Mouse (Mus musculus): Measurements from ENCODE around the gene Sh3pxd2b.
A peak's percentile ranks its signal among the peaks of the same experiment; 100 is the strongest.

The Sh3pxd2b gene

DNA sequence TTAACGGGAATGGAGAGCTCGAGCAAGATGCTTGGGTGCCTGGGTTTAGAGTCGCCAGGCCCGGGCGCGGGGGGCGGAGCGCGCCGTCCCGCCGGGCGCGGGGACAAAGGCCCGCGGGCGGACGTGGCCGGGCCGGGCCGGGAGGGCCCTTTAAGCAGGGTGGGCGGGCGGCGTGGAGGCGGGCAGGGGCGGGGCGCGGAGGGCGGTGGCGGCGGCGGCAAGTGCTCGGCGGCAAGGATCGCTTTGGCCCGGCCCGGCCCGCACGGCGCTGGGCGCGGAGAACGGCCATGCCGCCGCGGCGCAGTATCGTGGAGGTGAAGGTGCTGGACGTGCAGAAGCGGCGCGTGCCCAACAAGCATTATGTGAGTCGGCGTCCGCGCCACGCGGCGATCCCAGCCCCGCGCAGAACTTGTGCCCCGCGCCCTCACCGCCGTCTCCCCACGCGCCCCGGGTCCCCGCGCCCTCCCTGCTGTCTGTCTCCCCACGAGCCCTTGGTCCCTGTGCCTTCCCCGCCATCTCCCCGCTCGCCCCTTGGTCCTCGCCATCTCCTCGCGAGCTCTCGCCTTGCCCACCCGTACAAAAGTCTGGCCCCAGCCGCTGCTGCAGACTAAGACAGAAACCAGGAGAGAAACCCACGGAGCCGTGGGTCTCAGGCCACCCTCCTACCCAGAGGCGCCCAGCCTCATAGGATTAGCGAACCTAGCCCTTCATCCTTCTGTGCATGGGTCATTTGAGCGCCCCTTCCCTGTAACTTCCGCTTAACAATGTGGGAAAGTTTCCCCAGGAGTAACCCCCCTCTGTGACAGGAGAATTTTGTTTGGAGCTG is at the start of gene Sh3pxd2b:
Sh3pxd2b (plus strand) TSS at position 214 of the 826 bp plus-strand sequence.
- DNase-seq = peak; percentile 36

GRCm38 (mm10) chr11:32297866-32298531 is 49.6 kb upstream of the Sh3pxd2b start:
- no peak for DNase-seq

GRCm38 (mm10) chr11:32298532-32298918 is 49.1 kb upstream of the Sh3pxd2b start:
- no peak for DNase-seq

DNA sequence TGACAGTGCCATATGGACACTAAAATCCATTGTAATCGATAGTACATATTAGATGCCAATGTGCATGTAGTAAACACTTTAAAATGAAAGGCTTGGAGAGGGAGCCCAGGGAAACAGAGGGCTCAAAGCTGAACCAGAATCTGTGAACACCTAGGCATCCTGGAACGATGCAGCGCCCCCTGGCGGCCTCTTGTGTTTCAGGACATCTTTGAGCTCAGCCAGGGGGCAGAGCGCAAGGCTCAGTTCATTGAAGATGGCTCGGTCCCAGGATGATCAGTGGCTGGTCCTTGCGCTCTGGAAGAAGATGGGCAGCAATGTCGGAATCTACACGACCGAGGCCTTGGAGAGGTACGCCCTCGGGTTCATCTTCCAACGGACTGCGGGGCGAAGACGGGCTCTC is 47.8 kb upstream of the Sh3pxd2b start, which contains the start of gene Hbq1a:
Hbq1a (plus strand) TSS at position 205 of the 400 bp plus-strand sequence.
- peak; percentile 51 for DNase-seq

DNA sequence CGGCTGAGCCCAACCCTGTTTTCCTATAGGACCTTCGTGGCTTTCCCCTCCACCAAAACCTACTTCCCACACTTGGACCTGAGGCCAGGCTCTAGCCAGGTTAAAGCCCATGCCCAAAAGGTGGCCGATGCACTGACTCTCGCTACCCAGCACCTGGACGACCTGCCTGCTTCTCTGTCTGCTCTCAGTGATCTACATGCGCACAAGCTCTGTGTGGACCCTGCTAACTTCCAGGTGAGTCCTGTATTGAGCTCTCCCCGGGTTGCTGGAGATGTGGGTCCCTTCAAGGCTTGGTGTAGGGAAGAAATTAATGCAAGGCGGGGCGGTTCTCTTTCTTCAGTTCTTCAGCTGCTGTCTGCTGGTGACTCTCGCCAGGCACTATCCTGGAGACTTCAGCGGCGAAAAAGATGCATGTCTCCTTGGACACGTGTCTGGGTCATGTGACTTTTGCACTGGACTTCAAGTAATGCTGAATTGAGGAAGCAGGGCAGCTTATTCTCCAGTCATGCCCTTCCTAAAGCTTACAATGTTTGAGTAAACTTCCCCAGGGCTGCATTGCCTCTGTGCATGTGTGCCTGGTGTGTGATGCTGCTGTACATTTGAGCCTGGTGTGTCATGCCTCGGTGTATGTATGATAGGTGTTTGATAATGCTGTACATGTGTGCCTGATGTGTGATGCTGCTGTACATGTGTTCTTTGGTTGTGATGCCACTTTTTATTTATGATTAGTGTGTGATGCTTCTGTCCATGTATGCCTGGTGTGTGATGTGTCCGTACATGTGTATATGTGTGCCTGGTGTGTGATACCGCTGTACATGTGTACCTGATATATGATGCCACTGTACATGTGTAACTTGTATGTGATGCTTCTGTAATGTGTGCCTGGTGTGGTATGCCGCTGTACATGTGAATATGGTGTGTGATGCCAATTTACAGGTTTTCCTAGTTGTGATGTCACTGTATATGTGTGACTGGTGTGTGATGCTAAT is 47.0 kb upstream of the Sh3pxd2b start:
- DNase-seq = no peak

DNA sequence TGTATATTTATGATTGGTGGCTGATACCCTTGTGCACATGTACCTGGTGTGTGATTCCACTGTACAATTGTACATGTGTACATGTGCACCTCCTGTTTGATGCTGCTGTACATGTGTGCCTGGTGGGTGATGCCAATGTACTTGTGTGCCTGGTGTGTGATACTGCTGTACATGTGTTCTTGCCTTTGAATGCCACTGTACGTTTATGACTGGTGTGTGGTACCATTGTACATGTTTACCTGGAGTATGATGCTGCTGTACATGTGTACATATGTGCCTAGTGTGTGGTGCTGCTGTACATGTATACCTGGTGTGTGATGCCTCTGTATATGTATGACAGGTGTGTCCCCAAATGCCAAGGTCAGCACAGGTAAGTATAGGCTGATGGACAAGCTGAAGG is 46.1 kb upstream of the Sh3pxd2b start:
- no peak for DNase-seq

GRCm38 (mm10) chr11:32302824-32303419 is 44.7 kb upstream of the Sh3pxd2b start:
- peak; percentile 65 for DNase-seq

GRCm38 (mm10) chr11:32303455-32303854 is 44.2 kb upstream of the Sh3pxd2b start:
- no peak for DNase-seq

GRCm38 (mm10) chr11:32307006-32307405 is 40.6 kb upstream of the Sh3pxd2b start:
- no peak for DNase-seq

DNA sequence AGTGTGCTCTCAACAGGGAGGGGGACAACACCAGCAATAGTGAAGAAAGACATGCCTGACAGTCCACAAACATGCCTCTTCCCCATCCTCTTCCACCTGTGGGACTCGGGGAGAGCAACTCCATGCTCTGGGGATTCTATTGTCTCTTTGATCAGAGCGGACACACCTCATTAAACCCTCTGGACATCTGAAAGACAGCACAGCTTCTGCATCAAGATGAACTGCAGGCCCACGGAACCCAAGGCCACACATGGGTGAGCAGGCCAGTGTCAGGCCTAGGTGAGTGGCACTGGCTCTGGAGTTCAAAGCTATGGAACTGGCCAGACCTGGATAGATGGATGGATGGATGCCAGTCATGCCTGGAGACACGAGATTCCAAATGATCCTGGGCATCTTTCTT is 38.2 kb upstream of the Sh3pxd2b start:
- DNase-seq = no peak

DNA sequence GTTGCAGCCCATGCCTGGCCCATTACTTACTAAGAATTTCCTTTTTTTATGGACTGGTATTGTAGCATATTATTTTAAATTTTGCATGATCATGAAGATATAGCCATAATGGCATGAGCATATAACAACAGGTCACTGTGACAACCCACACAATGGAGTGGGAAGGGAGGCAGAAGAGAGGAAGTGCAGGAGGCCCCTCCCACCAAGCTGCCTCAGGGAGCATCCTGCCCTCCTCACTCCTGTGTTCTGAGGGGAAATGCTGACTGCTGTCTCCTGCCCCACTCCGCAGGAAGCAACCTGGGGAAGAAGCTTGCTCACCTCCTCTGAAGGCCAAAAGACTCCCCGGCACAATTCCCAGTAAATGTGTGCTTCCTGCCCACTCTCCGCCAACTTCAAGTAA is 37.7 kb upstream of the Sh3pxd2b start:
- no peak for DNase-seq

DNA sequence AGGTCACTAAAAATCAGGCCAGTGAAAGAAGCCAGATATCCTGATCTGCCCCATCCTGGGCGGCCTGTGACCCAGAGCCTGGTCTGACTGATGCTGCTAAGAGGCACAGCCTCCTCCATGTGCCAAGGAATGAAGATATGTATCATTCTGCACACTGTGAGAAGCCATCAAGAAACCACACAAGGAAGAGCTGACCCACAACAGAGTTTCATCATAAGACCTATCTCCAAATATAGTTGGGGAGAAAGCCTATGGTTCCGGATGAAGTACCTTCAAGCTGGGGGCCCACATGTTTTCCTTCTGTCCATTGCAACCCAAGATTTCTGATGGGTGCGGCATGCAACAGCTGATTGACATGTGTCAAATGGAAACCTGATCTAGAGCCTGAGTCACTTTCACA is 31.6 kb upstream of the Sh3pxd2b start:
- no peak for DNase-seq

- DNase-seq = no peak
Observed at GRCm38 (mm10) chr11:32320507-32321195, 27.0 kb upstream of the Sh3pxd2b start.

DNA sequence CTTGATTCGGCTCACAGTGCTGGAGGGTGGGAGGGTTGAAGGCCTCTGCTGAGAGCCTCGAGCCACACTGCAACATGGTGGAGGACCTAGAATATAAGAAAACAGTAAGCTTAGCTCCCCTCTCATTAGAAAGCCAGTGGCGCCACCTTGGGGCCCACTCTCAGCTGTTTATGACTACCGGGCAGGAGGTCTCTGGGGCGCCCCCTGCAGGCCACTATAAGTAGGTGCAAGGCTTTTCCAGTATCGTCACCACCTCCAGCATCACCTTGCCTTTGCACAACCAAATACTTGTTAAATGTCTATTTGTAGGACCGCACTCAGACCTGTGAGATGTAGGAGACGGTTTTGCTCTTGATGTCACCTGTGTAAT is 26.4 kb upstream of the Sh3pxd2b start:
- peak; percentile 73 for DNase-seq

GRCm38 (mm10) chr11:32324609-32325008 is 23.0 kb upstream of the Sh3pxd2b start:
- DNase-seq = peak; percentile 81

DNA sequence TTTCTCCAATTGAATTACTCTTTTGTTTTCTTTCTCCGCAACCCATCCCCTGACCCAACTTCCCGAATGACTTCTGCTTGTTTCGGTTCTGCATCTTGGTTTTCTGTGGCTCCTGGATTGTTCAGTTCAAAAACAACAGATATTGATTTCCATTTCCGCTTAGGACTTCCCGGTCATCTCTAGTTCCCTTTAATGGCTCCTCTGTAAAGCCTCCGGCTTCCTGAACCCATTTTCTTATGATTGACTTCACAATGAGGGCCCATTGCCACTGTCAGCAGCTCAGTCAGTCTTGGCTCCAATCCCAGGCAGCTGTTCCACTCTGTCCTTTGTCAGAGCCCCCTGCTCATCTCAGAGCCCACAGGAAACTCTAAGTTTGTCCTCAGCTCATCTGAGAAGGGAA is 16.5 kb upstream of the Sh3pxd2b start:
- DNase-seq = no peak

- no peak for DNase-seq
Observed at GRCm38 (mm10) chr11:32331861-32332260, 15.8 kb upstream of the Sh3pxd2b start.

GRCm38 (mm10) chr11:32333235-32333634 is 14.4 kb upstream of the Sh3pxd2b start:
- DNase-seq = no peak

DNA sequence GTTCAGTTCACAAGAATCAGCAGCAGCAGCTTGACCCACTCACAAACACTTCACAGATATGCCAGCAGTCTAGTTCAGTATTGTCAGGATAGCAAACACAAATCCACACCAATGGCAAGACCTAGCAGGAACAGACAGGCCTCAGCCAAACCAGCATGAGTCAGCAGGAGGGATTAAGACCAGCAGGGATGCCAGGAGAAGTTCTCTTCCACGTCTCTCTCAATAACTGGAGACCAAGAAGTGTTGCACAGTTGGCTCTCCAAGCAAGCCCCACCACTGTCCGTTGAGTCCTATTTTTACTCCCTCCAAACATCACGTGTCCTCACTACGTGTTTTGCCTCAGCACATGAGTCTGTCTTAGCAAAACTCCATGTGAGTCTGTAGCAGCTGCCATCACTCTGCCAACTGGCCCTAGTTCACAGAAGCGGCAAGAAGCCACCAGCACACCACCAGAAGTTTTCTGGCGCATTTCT is 11.1 kb upstream of the Sh3pxd2b start:
- no peak for DNase-seq

DNA sequence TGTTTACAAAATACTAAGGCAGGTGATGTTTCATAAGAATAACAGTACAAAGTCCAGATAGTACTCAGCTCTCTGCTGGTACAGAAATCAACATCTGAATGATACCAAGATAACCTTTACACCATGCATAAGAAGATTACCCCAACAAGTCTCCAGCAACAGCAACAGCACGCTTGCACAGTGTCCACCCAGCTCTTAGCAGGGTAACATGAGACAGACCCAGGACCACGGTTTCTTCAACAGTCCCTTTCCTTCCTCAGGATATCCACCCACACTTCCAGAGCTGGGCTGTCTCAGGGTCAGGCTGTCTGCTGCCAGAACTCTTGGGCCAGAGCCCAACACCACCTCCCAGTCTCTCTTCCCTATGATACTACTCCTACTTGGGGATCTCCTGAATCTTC is 8.5 kb upstream of the Sh3pxd2b start:
- no peak for DNase-seq

Data from right cerebral cortex, adult 18-20 months (tissue).